Mouse (Mus musculus) T-helper 1 cell (primary cell): ENCODE measurements at regions not wholly inside any gene's neighbourhood (a gene's known extent, or its start where the extent isn't known, plus 50 kb on each side); places are given as distances from the start of the nearest gene placed in this dataset.

ENCODE experiments used
- in situ Hi-C: fragments of 300-600 bp; cut with MboI, MseI; formaldehyde crosslinking; loops from one replicate; pipeline ENCODE4 v1.15.1; 2025; ENCODE audit warnings: high pct_unique_total_duplicates

- in situ Hi-C loops: no loop called here
Measured at GRCm38 (mm10) chr9:41697611-41698467, 426.3 kb downstream of the Sorl1 start.

GRCm38 (mm10) chr9:41697160-41697559 lies 426.9 kb downstream of the Sorl1 start:
- in situ Hi-C loops: no loop called here

DNA sequence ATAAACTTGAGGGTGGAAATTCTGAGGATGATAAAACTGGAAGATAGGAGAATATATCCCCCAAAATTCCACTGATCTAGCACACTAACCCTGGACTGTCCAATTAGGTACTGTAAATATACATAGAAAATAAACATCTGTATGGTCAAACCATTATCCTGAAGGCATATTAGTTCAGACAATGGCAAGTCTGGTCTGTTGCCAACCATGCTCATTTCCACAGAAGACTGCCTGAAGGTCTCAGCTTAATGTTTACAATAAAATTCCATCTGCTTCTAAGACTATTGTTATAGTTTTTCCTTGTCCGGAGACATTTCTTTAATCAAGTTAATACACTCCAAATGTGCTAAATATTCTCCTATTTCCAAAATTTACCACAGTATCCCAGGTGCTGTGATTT lies 441.2 kb downstream of the Sorl1 start:
- in situ Hi-C loops: no loop called here

GRCm38 (mm10) chr9:41675656-41676055 lies 448.4 kb downstream of the Sorl1 start:
- in situ Hi-C loops: no loop called here

DNA sequence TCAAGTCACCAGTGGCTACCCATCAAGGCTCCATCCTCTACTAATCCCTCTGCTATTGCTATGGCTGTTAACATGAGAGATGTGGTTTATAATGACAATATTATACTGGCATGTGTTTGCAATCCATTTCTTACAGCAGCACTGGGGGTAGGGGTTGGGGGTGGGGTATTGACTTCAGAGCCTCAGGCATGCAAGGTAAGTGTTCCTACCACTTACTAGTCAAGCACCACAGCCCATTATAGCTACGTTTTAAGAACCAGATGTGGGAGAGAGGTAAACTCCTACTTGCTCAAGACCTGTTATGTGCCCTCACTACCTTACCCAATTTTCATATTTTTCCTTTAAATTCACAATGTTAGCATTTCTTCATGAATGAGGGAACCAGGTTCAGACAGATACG lies 451.1 kb downstream of the Sorl1 start:
- in situ Hi-C loops: no loop called here

DNA sequence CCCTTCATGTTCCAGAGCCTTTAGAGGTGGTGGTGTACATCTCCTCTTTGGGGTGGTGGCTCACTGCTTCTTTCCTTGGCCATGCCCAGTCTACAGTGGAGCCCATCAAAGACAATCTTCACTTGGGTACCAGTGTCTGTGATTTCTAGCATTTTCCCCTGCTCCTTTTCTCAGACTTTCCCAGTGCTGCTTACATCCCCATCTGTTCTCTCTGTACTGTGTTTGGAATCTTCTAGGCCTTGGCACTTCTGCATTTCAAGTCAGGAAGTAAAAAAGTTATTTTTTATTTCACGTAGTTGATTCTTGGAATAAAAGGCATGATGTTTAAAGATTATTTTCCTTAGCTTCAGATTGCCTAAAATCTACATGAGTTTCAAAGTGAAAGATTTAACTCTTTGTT lies 455.4 kb downstream of the Sorl1 start:
- in situ Hi-C loops: no loop called here

- in situ Hi-C loops: no loop called here
Measured at GRCm38 (mm10) chr9:41665000-41665685, 459.0 kb downstream of the Sorl1 start.

GRCm38 (mm10) chr9:41660576-41660975 lies 463.5 kb downstream of the Sorl1 start:
- in situ Hi-C loops: no loop called here

DNA sequence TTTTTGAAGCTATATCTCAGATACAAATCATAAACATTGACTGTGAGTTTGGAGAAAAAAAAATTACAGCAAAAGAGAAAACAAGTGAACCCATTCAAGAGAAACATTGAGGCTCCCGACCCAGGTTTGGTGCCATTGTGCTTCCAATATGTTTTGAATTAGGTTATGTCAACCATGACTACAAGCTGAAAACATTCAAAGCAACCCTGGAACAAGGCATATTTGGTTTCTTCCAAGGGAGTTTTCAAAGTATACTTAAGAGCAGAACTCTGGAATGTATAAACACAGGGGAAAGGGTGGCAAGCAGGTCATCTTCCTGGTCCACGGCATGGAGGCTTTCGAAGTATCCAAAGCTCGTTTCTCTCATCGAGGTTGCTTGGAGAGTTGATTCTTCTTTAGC lies 464.1 kb downstream of the Sorl1 start:
- in situ Hi-C loops: no loop called here

DNA sequence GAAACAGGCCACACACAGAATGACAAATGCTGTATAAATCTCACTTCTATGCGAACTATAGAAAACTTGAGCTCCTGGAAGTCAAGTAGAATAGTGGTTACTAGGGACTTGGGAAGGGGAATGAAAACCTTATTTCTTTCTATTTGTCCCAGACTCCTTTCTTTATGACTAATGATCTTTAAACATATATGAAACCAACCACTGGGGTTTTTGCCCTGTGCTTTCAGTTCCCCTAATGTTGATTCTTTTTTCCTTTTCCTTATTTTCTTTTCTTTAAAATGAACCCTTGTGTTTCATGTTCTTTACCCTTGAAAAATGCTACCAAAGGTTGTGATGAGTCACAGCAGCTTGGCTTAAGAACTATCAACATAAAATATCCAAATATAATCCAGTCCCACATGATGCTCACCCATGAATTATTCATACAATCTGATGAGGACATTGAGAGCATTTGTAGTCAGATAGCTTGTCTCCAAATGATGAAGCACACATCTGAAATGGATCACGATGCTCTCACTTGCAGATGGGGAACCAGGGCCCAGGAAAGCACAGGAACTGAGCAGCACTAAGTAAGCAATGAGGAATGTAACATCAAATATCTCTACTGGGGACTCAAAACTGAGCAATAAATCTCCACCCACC lies 470.2 kb upstream of the Ubash3b start:
- in situ Hi-C loops: loop anchor here (5.0 kb wide), 1 partner anchor 1181 kb away; no protein-coding TSS in a partner anchor

- in situ Hi-C loops: loop anchor here (5.0 kb wide), 1 partner anchor 84 kb away; no protein-coding TSS in a partner anchor
Measured at GRCm38 (mm10) chr9:41621341-41621740, 459.8 kb upstream of the Ubash3b start.

GRCm38 (mm10) chr9:41614002-41614401 lies 452.5 kb upstream of the Ubash3b start:
- in situ Hi-C loops: no loop called here

DNA sequence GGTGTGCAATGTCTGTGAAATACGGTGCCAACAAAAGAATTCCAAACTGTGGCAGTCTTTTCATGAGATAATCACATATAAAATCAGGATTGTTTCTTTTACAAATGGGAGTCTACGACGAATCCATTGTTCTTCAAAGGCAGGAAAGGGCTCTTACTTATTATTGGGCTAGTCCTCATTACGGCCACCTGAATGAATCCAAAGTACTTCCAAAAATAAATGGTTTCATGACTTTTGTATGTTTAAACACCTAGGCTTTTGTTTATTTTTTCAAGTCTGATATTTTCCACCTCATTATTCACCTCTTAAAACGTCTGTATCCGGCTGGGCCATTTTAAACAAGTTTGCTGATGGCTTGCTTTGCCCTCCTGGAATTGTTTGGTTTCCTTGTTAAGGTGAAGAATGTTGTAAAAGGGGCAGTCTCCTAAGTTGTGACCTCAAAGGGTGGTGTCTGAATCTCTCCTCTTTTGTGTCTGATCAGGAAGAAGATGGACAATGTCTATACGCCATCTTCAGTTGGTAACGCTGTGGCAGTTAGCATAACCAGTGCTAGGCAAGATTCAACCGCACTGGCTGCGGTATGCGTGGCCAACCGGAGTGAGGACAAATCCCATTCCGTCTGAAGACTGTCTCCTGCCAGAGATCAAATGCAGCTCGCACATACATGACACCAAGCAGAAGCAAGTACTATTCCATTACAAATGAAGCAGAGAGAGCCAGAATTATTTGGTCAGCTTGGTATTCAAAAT lies 451.5 kb upstream of the Ubash3b start:
- in situ Hi-C loops: no loop called here

- in situ Hi-C loops: no loop called here
Measured at GRCm38 (mm10) chr9:41612452-41612795, 450.9 kb upstream of the Ubash3b start.

- in situ Hi-C loops: no loop called here
Measured at GRCm38 (mm10) chr9:41611534-41612451, 450.3 kb upstream of the Ubash3b start.

DNA sequence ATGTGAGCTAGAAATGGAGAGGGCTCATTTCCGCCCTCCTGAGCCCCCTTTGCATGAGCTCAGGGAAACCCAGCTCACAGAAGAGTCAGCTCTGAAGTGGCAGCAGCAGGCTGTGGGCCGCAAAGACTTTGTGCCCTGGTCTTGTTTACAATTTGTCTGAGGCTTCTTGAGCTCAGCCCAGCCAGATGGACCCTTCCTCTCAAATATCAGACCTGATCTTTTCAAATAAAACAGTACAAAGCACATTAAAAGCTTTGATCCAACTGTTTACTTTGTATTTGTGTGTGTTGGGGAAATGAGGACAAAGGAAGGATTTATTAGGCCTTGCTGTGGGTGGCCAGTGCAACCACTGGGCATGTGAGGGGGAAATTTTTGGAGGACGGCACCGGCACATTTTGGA lies 448.9 kb upstream of the Ubash3b start:
- in situ Hi-C loops: no loop called here

GRCm38 (mm10) chr9:41606136-41606535 lies 444.6 kb upstream of the Ubash3b start:
- in situ Hi-C loops: no loop called here

DNA sequence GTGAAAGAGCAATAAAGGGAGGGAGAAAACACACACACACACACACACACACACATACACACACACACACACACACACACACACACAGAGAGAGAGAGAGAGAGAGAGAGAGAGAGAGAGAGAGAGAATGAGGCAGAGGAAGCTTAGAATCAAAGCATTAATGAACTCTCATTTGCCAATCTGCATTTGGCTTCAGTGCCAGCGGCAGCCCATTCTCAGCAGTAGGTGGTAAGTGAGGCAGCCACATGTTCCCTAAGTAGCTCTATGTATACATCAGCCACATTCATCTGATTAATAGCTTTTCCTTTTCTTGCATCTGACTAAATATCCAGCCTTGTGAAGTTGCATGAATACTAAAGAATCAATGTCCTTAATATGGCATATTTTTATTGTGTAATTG lies 443.4 kb upstream of the Ubash3b start:
- in situ Hi-C loops: no loop called here

DNA sequence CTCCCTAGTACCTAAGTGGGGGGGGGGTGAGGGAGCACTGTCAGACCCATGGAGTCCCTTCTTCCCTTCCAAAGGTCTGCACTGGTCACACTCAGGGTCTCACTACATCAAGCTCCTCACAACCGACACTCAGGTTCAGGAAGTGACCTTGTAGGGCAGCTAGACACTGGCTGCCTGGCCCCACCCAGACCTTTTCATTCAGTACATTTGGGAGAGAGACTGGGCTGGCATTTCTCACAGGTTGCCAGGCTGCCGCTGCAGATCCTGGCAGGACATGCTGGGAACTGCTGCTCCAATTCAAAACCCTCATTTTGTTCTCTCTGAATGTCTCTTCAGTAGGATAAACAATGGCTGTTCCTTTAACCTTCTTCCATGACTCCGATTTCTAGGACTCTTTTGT lies 439.3 kb upstream of the Ubash3b start:
- in situ Hi-C loops: no loop called here

GRCm38 (mm10) chr9:41599874-41600273 lies 438.4 kb upstream of the Ubash3b start:
- in situ Hi-C loops: no loop called here

GRCm38 (mm10) chr9:41595749-41596148 lies 434.3 kb upstream of the Ubash3b start:
- in situ Hi-C loops: no loop called here
